Mouse (Mus musculus) limb, embryonic 14.5 days (tissue): ENCODE results near the gene Gbe1. TPM values are rescaled to one million over a fixed set of nuclear protein-coding genes. Genes with fewer than 3 reads are reported as not detected.

Experiments
- ATAC-seq: fragments of 200-750 bp; cut with Nextera tagmentation; 2 replicates; pipeline ENCODE4 v1.8.0; 2017; ENCODE audit warnings: low read depth, moderate number of reproducible peaks, moderate TSS enrichment; ENCODE audit not compliant: low FRiP score
- DNase-seq: peaks from one replicate; pipeline ENCODE4 v3.0.0-alpha.2; 2015; ENCODE audit warnings: low spot score
- H3K27ac ChIP-seq: fragments of 300-500 bp; sonication (generic); replicated peaks from 2 replicates; pipeline ENCODE4 v1.5.1; 2014; ENCODE audit warnings: low read depth, mild to moderate bottlenecking, low read length, moderate library complexity, mixed read lengths
- H3K27me3 ChIP-seq: fragments of 300-500 bp; sonication (generic); 2 replicates; pipeline ENCODE4 v1.6.1; 2014; ENCODE audit warnings: low read length, mixed read lengths; ENCODE audit not compliant: control insufficient read depth, insufficient read depth
- H3K36me3 ChIP-seq: fragments of 300-500 bp; sonication (generic); 2 replicates; pipeline ENCODE4 v1.6.1; 2014; ENCODE audit warnings: mild to moderate bottlenecking, low read length, moderate library complexity, mixed read lengths; ENCODE audit not compliant: control insufficient read depth, insufficient read depth
- H3K4me1 ChIP-seq: fragments of 300-500 bp; sonication (generic); 2 replicates; pipeline ENCODE4 v1.6.1; 2014; ENCODE audit warnings: antibody characterized with exemption, low read length, mixed read lengths; ENCODE audit not compliant: control insufficient read depth, insufficient read depth
- H3K4me2 ChIP-seq: fragments of 300-500 bp; sonication (generic); replicated peaks from 2 replicates; pipeline ENCODE4 v1.6.1; 2014; ENCODE audit warnings: low read depth, mild to moderate bottlenecking, low read length, moderate library complexity; ENCODE audit not compliant: severe bottlenecking
- H3K4me3 ChIP-seq: fragments of 300-500 bp; sonication (generic); replicated peaks from 2 replicates; pipeline ENCODE4 v1.5.1; 2014; ENCODE audit warnings: low read length
- H3K9ac ChIP-seq: fragments of 300-500 bp; sonication (generic); 2 replicates; pipeline ENCODE4 v1.6.1; 2014; ENCODE audit warnings: mild to moderate bottlenecking, low read depth, low read length, moderate library complexity; ENCODE audit not compliant: severe bottlenecking
- H3K9me3 ChIP-seq: fragments of 300-500 bp; sonication (generic); 2 replicates; pipeline ENCODE4 v1.6.1; 2016; ENCODE audit warnings: low read length; ENCODE audit not compliant: control insufficient read depth
- POLR2A ChIP-seq: fragments of 200-500 bp; IDR thresholded peaks from 2 replicates; pipeline ENCODE4 v1.8.0; 2012; ENCODE audit warnings: inconsistent platforms, mild to moderate bottlenecking, moderate library complexity, borderline replicate concordance; ENCODE audit not compliant: insufficient read depth, insufficient read length; ENCODE audit errors: extremely low read depth
- WGBS: fragments of 180-500 bp; shearing (Covaris S2); extraction: QIAGEN DNeasy Blood & Tissue Kit; methylation state at CpG from one replicate; pipeline ENCODE4 v1.1.7; 2014; 5-methylcytosine and 5-hydroxymethylcytosine counted together
- polyA plus RNA-seq, 2 experiments: library from polyadenylated mRNA; depleted of rRNA in 1 of 2; stranded (reverse) in 1 of 2; unstranded in 1 of 2; fragments of >200 nt; fragmentation: Nextera tagmentation in 1 of 2; extraction: Ambion mirVana in 1 of 2; gene quantifications; 2 replicates each; pipeline versions ENCODE4 v1.2.1 to v1.2.3; 2012 to 2014

Gene Gbe1
- polyA plus RNA-seq, 2 experiments = 7.0 to 14.1 TPM

DNA sequence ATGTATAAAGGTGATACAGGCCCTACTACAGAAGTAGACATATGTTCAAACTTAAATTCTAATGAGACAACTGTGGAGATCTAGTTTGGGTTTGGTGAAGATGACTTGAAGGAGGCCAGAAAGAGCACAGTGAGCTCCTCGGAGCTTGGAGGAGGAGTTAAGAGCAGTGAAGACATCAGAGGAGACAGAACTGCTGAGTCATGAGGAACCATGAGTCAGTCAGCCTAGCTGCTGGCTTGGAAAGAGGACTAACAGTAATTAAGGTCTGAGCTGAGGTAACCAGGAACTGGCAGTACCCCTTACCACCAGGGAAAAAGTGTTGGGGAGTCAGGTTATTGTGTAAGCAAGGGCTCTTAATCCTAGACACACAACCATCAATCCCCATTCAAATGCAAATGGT, 192.7 kb downstream of the Gbe1 start:
- H3K4me3 ChIP-seq = no peak overlapping the region
- no peaks in the 10 kb centered on the region for H3K9me3 ChIP-seq
- ATAC-seq (no peak), DNase-seq (no peak)
- WGBS = 66% methylated on average over 1 of the region's 1 CpGs
- H3K4me2 ChIP-seq = no peak overlapping the region
- no peaks in the 10 kb centered on the region for H3K36me3 ChIP-seq
- H3K9ac ChIP-seq = no peak overlapping the region
- no peaks in the 10 kb centered on the region for H3K27me3 ChIP-seq
- no peaks in the 10 kb centered on the region for H3K4me1 ChIP-seq
- H3K27ac ChIP-seq = no peak overlapping the region
- no peak for TF ChIP-seq POLR2A

DNA sequence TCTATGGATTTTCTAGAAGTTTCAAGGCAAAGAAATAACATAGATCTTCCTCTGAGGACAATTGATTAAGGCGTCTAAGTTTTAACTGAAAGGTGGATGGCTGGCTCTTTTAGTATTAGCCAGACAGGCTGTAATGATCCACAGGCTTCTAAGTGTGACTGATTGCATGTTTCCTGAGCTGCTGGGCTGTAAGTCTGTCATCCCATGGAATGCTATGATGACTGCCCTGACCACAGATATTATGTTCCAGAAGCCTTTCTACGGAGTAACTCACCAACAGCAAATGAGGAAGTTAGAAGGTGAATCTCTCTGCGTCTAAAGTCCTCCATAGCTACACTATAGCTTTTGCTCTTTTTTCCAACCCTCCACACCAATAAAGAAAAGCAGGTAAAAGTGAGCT, 197.2 kb downstream of the Gbe1 start:
- no peak for ATAC-seq
- no peaks in the 10 kb centered on the region for H3K36me3 ChIP-seq
- H3K27ac ChIP-seq = no peak overlapping the region
- 81% methylated on average over 3 of the region's 3 CpGs for WGBS
- no peaks in the 10 kb centered on the region for H3K4me1 ChIP-seq
- TF ChIP-seq POLR2A = no peak
- no peak overlapping the region for H3K4me3 ChIP-seq
- H3K9ac ChIP-seq = no peak overlapping the region
- no peak overlapping the region for H3K4me2 ChIP-seq
- no peaks in the 10 kb centered on the region for H3K27me3 ChIP-seq
- no peaks in the 10 kb centered on the region for H3K9me3 ChIP-seq
- no peak for DNase-seq

GRCm38 (mm10) chr16:70522861-70523260, 209.1 kb downstream of the Gbe1 start:
- DNase-seq = no peak
- Histone ChIP-seq H3K9me3 (no peaks in the 10 kb centered on the region), H3K36me3 (no peaks in the 10 kb centered on the region), H3K4me2 (no peak overlapping the region), H3K27ac (no peak overlapping the region), H3K4me3 (no peak overlapping the region), H3K27me3 (no peaks in the 10 kb centered on the region), H3K9ac (no peak overlapping the region), H3K4me1 (no peaks in the 10 kb centered on the region)
- WGBS = 71% methylated on average over 2 of the region's 2 CpGs
- TF ChIP-seq POLR2A = no peak
- ATAC-seq = no peak

- H3K4me3 ChIP-seq = no peak overlapping the region
- H3K36me3 ChIP-seq = no peaks in the 10 kb centered on the region
- no peaks in the 10 kb centered on the region for H3K27me3 ChIP-seq
- no peaks in the 10 kb centered on the region for H3K9me3 ChIP-seq
- H3K27ac ChIP-seq = no peak overlapping the region
- DNase-seq = no peak
- H3K4me1 ChIP-seq = no peaks in the 10 kb centered on the region
- ATAC-seq = no peak
- TF ChIP-seq POLR2A = no peak
- 67% methylated on average over 8 of the region's 8 CpGs for WGBS
- no peak overlapping the region for H3K9ac ChIP-seq
- no peak overlapping the region for H3K4me2 ChIP-seq
Observed at GRCm38 (mm10) chr16:70523566-70523965, 209.8 kb downstream of the Gbe1 start.

DNA sequence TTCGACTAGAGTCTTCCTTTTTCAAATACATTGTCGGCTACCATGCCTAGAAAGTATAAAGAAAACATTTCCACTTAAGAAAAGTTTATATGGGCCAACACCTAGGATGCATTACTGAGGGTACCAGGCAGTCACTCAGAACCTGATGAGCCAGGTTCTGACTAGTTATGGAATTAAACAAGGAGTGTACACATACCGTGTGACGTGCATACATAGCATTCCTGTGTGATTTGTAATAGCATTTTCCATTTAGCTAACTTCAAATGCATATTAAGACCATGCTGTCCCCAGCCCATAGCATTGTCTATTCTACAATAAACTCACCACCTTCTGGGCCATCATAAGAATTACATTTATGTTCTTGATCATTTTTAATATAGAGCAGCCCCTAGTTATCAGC, 210.5 kb downstream of the Gbe1 start:
- WGBS = 69% methylated on average over 4 of the region's 4 CpGs

DNA sequence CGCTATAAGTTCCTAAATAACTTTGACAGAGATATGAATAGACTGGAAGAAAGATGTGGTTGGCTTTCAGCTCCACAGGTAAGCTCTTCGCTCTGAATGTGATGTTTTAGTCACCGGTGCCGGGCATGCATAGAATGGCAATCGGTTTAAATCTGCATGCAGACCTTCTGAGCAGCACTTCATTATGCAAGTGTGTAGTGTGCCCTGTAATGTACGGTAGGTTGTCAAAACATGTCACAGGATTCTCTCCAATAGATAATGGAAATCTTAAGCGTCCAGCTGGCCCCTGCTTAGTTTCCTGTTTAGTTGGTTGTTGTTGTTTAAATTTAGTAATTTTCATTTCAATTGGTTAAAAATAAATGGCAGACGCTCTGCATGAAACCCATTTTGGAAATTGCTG, 213.5 kb downstream of the Gbe1 start:
- Histone ChIP-seq H3K9ac (no peak overlapping the region), H3K27ac (no peak overlapping the region), H3K4me1 (no peaks in the 10 kb centered on the region), H3K4me2 (no peak overlapping the region), H3K27me3 (no peaks in the 10 kb centered on the region), H3K9me3 (no peaks in the 10 kb centered on the region), H3K4me3 (no peak overlapping the region), H3K36me3 (no peaks in the 10 kb centered on the region)
- DNase-seq = no peak
- WGBS = 95% methylated on average over 8 of the region's 8 CpGs
- ATAC-seq = no peak
- TF ChIP-seq POLR2A = no peak

More for the DNA sequence above, 210.5 kb downstream of the Gbe1 start:
- Histone ChIP-seq H3K27ac (no peak overlapping the region), H3K4me1 (no peaks in the 10 kb centered on the region), H3K36me3 (no peaks in the 10 kb centered on the region), H3K27me3 (no peaks in the 10 kb centered on the region), H3K9ac (no peak overlapping the region), H3K9me3 (no peaks in the 10 kb centered on the region), H3K4me3 (no peak overlapping the region), H3K4me2 (no peak overlapping the region)
- ATAC-seq (no peak), DNase-seq (peak; percentile 9)
- no peak for TF ChIP-seq POLR2A
